Mouse (Mus musculus) intestine, embryonic 14.5 days (tissue): ENCODE data around the gene Gm45021. TPM values are rescaled to one million over a fixed set of nuclear protein-coding genes. Genes with fewer than 3 reads are reported as not detected.

Experiments used
- polyA plus RNA-seq: library from polyadenylated mRNA; unstranded; fragments of >200 nt; fragmentation: Nextera tagmentation; extraction: Ambion mirVana; gene quantifications from 2 replicates; pipeline ENCODE4 v1.2.1, GENCODE M21; 2014

Gm45021 gene
- polyA plus RNA-seq, 1 experiment from 2014 or later, result not detected

Other genes starting within 250 kb of the Gm45021 start
- gene Krba1, start 194.0 kb upstream of the Gm45021 start, polyA plus RNA-seq, result 19.6 and 20.7 TPM in 2 replicates
- 22.4 and 23.1 TPM in 2 replicates for gene Zfp467, start 143.8 kb upstream of the Gm45021 start, polyA plus RNA-seq
- gene Sspo, start 141.4 kb upstream of the Gm45021 start, polyA plus RNA-seq, result 0.32 and 0.40 TPM in 2 replicates
- 25.0 and 29.2 TPM in 2 replicates for gene Atp6v0e2, start 52.0 kb upstream of the Gm45021 start, polyA plus RNA-seq
- 6.7 and 7.7 TPM in 2 replicates for gene Lrrc61, start 34.8 kb upstream of the Gm45021 start, polyA plus RNA-seq
- gene Rarres2, start 16.8 kb upstream of the Gm45021 start, polyA plus RNA-seq, result 69.7 and 73.9 TPM in 2 replicates
- 28.4 and 29.5 TPM in 2 replicates for gene Repin1, start 4.3 kb downstream of the Gm45021 start, polyA plus RNA-seq
- gene Gm44965, start 4.3 kb downstream of the Gm45021 start, polyA plus RNA-seq, result not detected in 2 replicates
- gene Zfp775, start 12.5 kb downstream of the Gm45021 start, polyA plus RNA-seq, result 7.4 and 8.3 TPM in 2 replicates
- gene AI854703, start 37.2 kb downstream of the Gm45021 start, polyA plus RNA-seq, result 0.70 and 1.0 TPM in 2 replicates
- gene Gimap8, start 57.6 kb downstream of the Gm45021 start, polyA plus RNA-seq, result 0.73 and 0.77 TPM in 2 replicates
- gene Gimap9, start 86.5 kb downstream of the Gm45021 start, polyA plus RNA-seq, result 14.1 and 15.9 TPM in 2 replicates
- gene Gimap4, start 94.9 kb downstream of the Gm45021 start, polyA plus RNA-seq, result 18.3 and 19.1 TPM in 2 replicates
- 22.8 and 24.3 TPM in 2 replicates for gene Gimap6, start 118.6 kb downstream of the Gm45021 start, polyA plus RNA-seq
- gene Gm28053, start 129.0 kb downstream of the Gm45021 start, polyA plus RNA-seq, result 1.4 and 4.9 TPM in 2 replicates
- gene Gimap7, start 129.0 kb downstream of the Gm45021 start, polyA plus RNA-seq, result 0.14 and 0.16 TPM in 2 replicates
- gene Gimap1, start 149.4 kb downstream of the Gm45021 start, polyA plus RNA-seq, result 21.0 and 23.8 TPM in 2 replicates
- gene Gimap5, start 156.6 kb downstream of the Gm45021 start, polyA plus RNA-seq, result 9.0 and 10.7 TPM in 2 replicates
- 0.19 TPM in 1 of 2 replicates, not detected in the other for gene Gimap3, start 181.2 kb downstream of the Gm45021 start, polyA plus RNA-seq